Mouse (Mus musculus): ENCODE measurements around the gene Plekhh2. TPM values are rescaled to one million over a fixed set of nuclear protein-coding genes. Genes with fewer than 3 reads are reported as not detected.
A peak's percentile ranks its signal among the peaks of the same experiment; 100 is the strongest.

Plekhh2 gene
- polyA plus RNA-seq, 1 experiment from 2014 or later: 3.4 TPM

- WGBS: 92% methylated on average over 9 of the region's 9 CpGs
- Histone ChIP-seq H3K27me3 (ENCODE audit: control insufficient read depth, insufficient read depth, low read length) (no peaks in the 10 kb centered on the region), H3K4me1 (ENCODE audit: control insufficient read depth, insufficient read depth, low read length) (no peaks in the 10 kb centered on the region), H3K4me2 (ENCODE audit: low read length) (no peak overlapping the region), H3K9me3 (ENCODE audit: control insufficient read depth, low read length) (no peaks in the 10 kb centered on the region), H3K9ac (replicated peaks; ENCODE audit: low read length) (no peak overlapping the region), H3K27ac (replicated peaks; ENCODE audit: low read depth, low read length) (no peak overlapping the region), H3K36me3 (ENCODE audit: control insufficient read depth, insufficient read depth, low read length) (no peaks in the 10 kb centered on the region), H3K4me3 (replicated peaks; ENCODE audit: low read depth, low read length) (no peak overlapping the region)
- no peak for DNase-seq
- ATAC-seq (ENCODE audit: low FRiP score, low TSS enrichment): no peak
Measured at GRCm38 (mm10) chr17:84642324-84642723, 130.6 kb downstream of the Plekhh2 start.

DNA sequence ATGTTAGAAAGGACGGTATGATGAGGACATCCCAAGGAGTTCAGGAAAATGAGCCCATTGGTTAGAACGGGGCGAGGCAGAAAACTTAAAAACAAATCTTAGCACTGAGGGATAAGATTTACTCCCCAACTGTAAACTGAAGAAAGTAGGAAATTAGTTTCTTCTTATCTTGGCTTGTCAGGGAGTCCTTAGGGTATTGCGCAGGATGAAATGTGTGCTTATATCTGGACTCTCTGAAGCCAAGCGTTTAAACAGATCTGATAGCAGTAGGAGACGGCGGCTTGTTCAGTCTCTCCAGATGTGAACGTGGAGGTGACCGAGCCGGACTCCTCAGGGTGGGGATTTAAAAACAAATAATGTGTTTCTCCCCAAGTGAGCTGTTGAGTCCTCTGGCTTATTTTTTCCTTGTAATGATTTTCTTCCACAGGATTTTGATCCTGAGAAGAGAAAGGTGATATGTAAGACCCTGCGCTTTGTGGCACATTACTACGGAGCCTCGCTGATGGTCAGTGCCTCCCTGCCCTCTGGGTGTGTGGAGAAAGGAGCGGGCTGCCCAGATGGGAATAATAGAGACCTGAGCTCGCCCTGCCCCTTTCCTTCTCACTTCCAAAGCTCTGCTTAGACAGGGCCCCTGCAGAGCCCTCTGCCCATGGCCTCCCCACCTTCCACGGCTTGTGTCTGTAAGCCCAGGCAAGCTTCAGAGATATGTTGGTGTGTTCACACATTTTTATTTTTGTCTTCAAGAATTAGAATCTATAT, 132.8 kb downstream of the Plekhh2 start:
- DNase-seq (peak; percentile 19), ATAC-seq (ENCODE audit: low FRiP score, low TSS enrichment) (no peak)
- H3K9me3 ChIP-seq (ENCODE audit: control insufficient read depth, low read length): no peaks in the 10 kb centered on the region
- H3K4me2 ChIP-seq (ENCODE audit: low read length): no peak overlapping the region
- H3K36me3 ChIP-seq (ENCODE audit: control insufficient read depth, insufficient read depth, low read length): 0 out of 2 replicates have a peak, but pooled peaks cover 4% of the 10 kb centered on the region
- H3K4me1 ChIP-seq (ENCODE audit: control insufficient read depth, insufficient read depth, low read length): no peaks in the 10 kb centered on the region
- H3K27me3 ChIP-seq (ENCODE audit: control insufficient read depth, insufficient read depth, low read length): no peaks in the 10 kb centered on the region
- H3K27ac ChIP-seq (replicated peaks; ENCODE audit: low read depth, low read length): peak overlapping the region; percentile 52; the same call in 1 of the 2 replicates
- 50% methylated on average over 16 of the region's 16 CpGs for WGBS
- H3K4me3 ChIP-seq (replicated peaks; ENCODE audit: low read depth, low read length): no peak overlapping the region
- no peak overlapping the region for H3K9ac ChIP-seq (replicated peaks; ENCODE audit: low read length)

DNA sequence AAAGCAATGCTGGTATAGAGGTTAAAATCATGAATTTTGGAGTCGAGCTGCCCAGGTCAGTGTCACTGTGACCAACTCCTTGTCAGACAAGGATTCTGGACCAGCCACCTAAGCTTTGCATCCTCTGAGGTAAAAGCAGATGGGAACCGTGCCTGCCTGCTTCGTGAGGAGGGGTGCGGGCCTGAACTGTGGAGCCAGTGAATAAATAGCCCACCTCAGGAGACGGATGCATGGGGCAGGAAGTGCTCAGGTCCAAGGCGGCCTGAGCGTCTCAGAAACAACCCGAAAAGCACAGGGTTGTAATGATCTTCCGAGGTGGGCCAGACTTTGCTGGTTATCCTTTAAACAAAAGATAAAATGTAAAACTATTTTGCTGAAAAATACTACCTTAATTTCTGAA, 133.4 kb downstream of the Plekhh2 start:
- H3K4me1 ChIP-seq (ENCODE audit: control insufficient read depth, insufficient read depth, low read length): no peaks in the 10 kb centered on the region
- no peak overlapping the region; the same call in 1 of the 2 replicates for H3K27ac ChIP-seq (replicated peaks; ENCODE audit: low read depth, low read length)
- no peak for ATAC-seq (ENCODE audit: low FRiP score, low TSS enrichment)
- H3K9ac ChIP-seq (replicated peaks; ENCODE audit: low read length): no peak overlapping the region
- 42% methylated on average over 9 of the region's 9 CpGs for whole genome bisulfite sequencing
- no peak for DNase-seq
- H3K27me3 ChIP-seq (ENCODE audit: control insufficient read depth, insufficient read depth, low read length): no peaks in the 10 kb centered on the region
- no peak overlapping the region for H3K4me2 ChIP-seq (ENCODE audit: low read length)
- no peak overlapping the region for H3K4me3 ChIP-seq (replicated peaks; ENCODE audit: low read depth, low read length)
- 0 out of 2 replicates have a peak, but pooled peaks cover 5% of the 10 kb centered on the region for H3K36me3 ChIP-seq (ENCODE audit: control insufficient read depth, insufficient read depth, low read length)
- no peaks in the 10 kb centered on the region for H3K9me3 ChIP-seq (ENCODE audit: control insufficient read depth, low read length)

GRCm38 (mm10) chr17:84645894-84646293, 134.2 kb downstream of the Plekhh2 start:
- no peak overlapping the region for H3K9ac ChIP-seq (replicated peaks; ENCODE audit: low read length)
- WGBS: 54% methylated on average over 3 of the region's 7 CpGs
- no peak overlapping the region for H3K4me3 ChIP-seq (replicated peaks; ENCODE audit: low read depth, low read length)
- no peak overlapping the region for H3K4me2 ChIP-seq (ENCODE audit: low read length)
- ATAC-seq (ENCODE audit: low FRiP score, low TSS enrichment): no peak
- H3K9me3 ChIP-seq (ENCODE audit: control insufficient read depth, low read length): no peaks in the 10 kb centered on the region
- H3K36me3 ChIP-seq (ENCODE audit: control insufficient read depth, insufficient read depth, low read length): 0 out of 2 replicates have a peak, but pooled peaks cover 5% of the 10 kb centered on the region
- no peak for DNase-seq
- H3K27me3 ChIP-seq (ENCODE audit: control insufficient read depth, insufficient read depth, low read length): no peaks in the 10 kb centered on the region
- H3K4me1 ChIP-seq (ENCODE audit: control insufficient read depth, insufficient read depth, low read length): no peaks in the 10 kb centered on the region
- H3K27ac ChIP-seq (replicated peaks; ENCODE audit: low read depth, low read length): no peak overlapping the region

DNA sequence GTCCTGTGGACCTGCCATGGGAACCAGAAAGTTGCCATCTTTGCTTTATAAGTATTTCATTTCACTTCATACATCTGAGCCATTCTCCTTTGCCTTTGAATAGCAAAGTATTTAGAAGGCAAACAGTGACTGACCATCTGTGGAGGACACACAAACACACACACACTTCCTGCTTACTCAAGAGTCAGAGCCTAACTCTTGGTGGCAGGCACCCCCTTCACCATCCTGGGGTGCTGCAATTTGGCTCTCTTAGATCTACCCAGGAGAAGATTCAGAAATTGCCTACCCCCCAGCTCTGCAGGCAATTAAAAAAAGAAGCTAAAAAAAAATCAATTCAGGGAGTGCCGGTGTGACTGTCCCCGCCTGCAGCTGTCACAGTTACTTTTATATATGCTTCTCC, 134.8 kb downstream of the Plekhh2 start:
- Histone ChIP-seq H3K27ac (replicated peaks; ENCODE audit: low read depth, low read length) (no peak overlapping the region), H3K27me3 (ENCODE audit: control insufficient read depth, insufficient read depth, low read length) (no peaks in the 10 kb centered on the region), H3K4me1 (ENCODE audit: control insufficient read depth, insufficient read depth, low read length) (no peaks in the 10 kb centered on the region), H3K4me3 (replicated peaks; ENCODE audit: low read depth, low read length) (no peak overlapping the region), H3K4me2 (ENCODE audit: low read length) (no peak overlapping the region), H3K9me3 (ENCODE audit: control insufficient read depth, low read length) (no peaks in the 10 kb centered on the region), H3K9ac (replicated peaks; ENCODE audit: low read length) (no peak overlapping the region), H3K36me3 (ENCODE audit: control insufficient read depth, insufficient read depth, low read length) (0 out of 2 replicates have a peak, but pooled peaks cover 5% of the 10 kb centered on the region)
- ATAC-seq (ENCODE audit: low FRiP score, low TSS enrichment) (no peak), DNase-seq (no peak)
- 77% methylated on average over 2 of the region's 2 CpGs for WGBS

DNA sequence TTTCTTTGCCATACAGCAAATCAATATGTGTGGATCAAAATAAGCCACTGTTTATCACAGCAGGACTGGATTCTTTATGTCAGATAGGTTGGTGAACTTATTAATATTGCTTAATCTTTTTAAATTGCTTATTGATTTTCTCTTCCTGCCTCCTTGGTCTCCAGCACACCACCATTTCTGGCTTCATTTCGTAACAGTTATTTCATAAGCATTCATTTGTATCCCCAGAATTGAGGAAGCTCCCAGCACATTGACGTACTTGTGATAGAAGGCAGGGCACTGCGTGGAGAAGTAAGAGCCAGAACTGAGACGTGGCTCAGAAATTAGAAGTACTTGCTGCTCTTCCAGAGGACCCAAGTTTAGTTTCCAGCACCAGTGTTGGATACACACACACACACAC, 135.9 kb downstream of the Plekhh2 start:
- Histone ChIP-seq H3K27ac (replicated peaks; ENCODE audit: low read depth, low read length) (no peak overlapping the region), H3K36me3 (ENCODE audit: control insufficient read depth, insufficient read depth, low read length) (0 out of 2 replicates have a peak, but pooled peaks cover 5% of the 10 kb centered on the region), H3K9ac (replicated peaks; ENCODE audit: low read length) (no peak overlapping the region), H3K4me1 (ENCODE audit: control insufficient read depth, insufficient read depth, low read length) (no peaks in the 10 kb centered on the region), H3K27me3 (ENCODE audit: control insufficient read depth, insufficient read depth, low read length) (no peaks in the 10 kb centered on the region), H3K4me2 (ENCODE audit: low read length) (no peak overlapping the region), H3K4me3 (replicated peaks; ENCODE audit: low read depth, low read length) (no peak overlapping the region), H3K9me3 (ENCODE audit: control insufficient read depth, low read length) (no peaks in the 10 kb centered on the region)
- 84% methylated on average over 4 of the region's 4 CpGs for WGBS
- DNase-seq (no peak), ATAC-seq (ENCODE audit: low FRiP score, low TSS enrichment) (no peak)

DNA sequence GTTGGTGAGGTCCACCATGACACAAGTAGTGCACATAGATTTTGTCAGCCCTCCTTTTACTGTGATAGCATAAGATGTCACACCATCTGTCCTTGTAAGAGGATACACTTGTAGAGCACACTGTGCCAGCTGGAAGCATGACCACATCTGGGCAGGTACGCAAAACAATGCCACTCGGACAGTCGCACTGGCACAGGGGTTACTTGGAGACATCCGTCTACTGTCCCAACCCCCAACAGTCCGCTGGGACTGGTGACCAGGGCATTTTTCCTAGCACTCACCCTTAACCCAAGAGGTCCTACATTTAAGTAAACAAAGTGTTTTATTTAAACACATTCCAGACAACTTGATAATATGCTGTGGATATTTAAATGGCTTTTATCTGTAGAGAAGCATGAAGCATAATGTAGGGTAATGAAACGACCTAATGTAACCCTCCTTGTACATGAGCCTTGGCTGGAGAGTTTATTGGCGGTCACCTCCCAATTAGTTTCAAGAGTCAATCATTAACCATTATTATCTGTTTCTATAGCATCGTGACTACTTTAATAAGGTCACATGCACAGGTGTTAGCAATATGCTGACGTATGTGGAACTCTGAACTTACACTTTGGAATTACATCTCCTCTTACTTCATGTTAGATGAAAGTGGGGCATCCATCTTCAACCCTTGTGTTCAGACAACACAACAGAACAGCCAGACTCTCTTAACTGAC, 138.8 kb downstream of the Plekhh2 start:
- DNase-seq: no peak
- peaks cover 5% of the 10 kb centered on the region; the same call in 1 of the 2 replicates for H3K36me3 ChIP-seq (ENCODE audit: control insufficient read depth, insufficient read depth, low read length)
- ATAC-seq (ENCODE audit: low FRiP score, low TSS enrichment): no peak

DNA sequence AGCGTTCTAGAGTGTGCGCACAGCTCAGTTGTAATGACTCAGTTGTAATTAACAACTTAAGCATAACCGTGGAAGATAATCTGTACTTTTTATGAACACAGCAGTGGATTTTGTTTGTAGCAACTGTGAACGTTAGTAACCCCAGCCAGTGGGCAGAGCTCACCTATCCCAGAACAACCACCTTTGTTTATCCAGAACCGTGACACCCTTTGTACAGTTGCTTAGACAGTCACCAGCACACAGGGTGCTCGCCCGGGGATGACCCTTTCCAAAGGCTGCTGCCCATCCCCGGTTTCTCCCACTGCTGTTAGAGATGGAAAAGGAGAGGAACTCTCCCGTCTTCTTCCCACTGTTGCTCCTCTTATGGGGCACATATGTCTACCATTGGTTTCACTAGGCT, 141.8 kb downstream of the Plekhh2 start:
- Histone ChIP-seq H3K36me3 (ENCODE audit: control insufficient read depth, insufficient read depth, low read length) (peaks cover 5% of the 10 kb centered on the region; the same call in 1 of the 2 replicates), H3K27me3 (ENCODE audit: control insufficient read depth, insufficient read depth, low read length) (no peaks in the 10 kb centered on the region), H3K9me3 (ENCODE audit: control insufficient read depth, low read length) (no peaks in the 10 kb centered on the region), H3K4me3 (replicated peaks; ENCODE audit: low read depth, low read length) (no peak overlapping the region), H3K4me1 (ENCODE audit: control insufficient read depth, insufficient read depth, low read length) (peaks cover 10% of the 10 kb centered on the region), H3K9ac (replicated peaks; ENCODE audit: low read length) (no peak overlapping the region), H3K27ac (replicated peaks; ENCODE audit: low read depth, low read length) (no peak overlapping the region), H3K4me2 (ENCODE audit: low read length) (no peak overlapping the region)
- ATAC-seq (ENCODE audit: low FRiP score, low TSS enrichment) (no peak), DNase-seq (no peak)
- 94% methylated on average over 9 of the region's 9 CpGs for WGBS

More for the DNA sequence above, 138.8 kb downstream of the Plekhh2 start:
- Histone ChIP-seq H3K4me3 (replicated peaks; ENCODE audit: low read depth, low read length) (no peak overlapping the region), H3K9ac (replicated peaks; ENCODE audit: low read length) (no peak overlapping the region), H3K27ac (replicated peaks; ENCODE audit: low read depth, low read length) (no peak overlapping the region), H3K4me1 (ENCODE audit: control insufficient read depth, insufficient read depth, low read length) (no peaks in the 10 kb centered on the region), H3K9me3 (ENCODE audit: control insufficient read depth, low read length) (no peaks in the 10 kb centered on the region), H3K27me3 (ENCODE audit: control insufficient read depth, insufficient read depth, low read length) (no peaks in the 10 kb centered on the region), H3K4me2 (ENCODE audit: low read length) (no peak overlapping the region)
- WGBS: 93% methylated on average over 9 of the region's 9 CpGs
